Mouse (Mus musculus): Measurements from ENCODE around the gene Prps1l3. TPM values are rescaled to one million over a fixed set of nuclear protein-coding genes. Genes with fewer than 3 reads are reported as not detected.
"Not testable (repeated sequence)": the region's sequence is repeated elsewhere in the genome, so short reads cannot be mapped to it uniquely, and the experiment has no call there.

Prps1l3 gene
- polyA plus RNA-seq, 1 experiment from 2014 or later: 21.5 TPM

GRCm38 (mm10) chr12:57204276-57204851 is 25.8 kb upstream of the Prps1l3 start:
- 68% methylated on average over 4 of the region's 4 CpGs for WGBS

DNA sequence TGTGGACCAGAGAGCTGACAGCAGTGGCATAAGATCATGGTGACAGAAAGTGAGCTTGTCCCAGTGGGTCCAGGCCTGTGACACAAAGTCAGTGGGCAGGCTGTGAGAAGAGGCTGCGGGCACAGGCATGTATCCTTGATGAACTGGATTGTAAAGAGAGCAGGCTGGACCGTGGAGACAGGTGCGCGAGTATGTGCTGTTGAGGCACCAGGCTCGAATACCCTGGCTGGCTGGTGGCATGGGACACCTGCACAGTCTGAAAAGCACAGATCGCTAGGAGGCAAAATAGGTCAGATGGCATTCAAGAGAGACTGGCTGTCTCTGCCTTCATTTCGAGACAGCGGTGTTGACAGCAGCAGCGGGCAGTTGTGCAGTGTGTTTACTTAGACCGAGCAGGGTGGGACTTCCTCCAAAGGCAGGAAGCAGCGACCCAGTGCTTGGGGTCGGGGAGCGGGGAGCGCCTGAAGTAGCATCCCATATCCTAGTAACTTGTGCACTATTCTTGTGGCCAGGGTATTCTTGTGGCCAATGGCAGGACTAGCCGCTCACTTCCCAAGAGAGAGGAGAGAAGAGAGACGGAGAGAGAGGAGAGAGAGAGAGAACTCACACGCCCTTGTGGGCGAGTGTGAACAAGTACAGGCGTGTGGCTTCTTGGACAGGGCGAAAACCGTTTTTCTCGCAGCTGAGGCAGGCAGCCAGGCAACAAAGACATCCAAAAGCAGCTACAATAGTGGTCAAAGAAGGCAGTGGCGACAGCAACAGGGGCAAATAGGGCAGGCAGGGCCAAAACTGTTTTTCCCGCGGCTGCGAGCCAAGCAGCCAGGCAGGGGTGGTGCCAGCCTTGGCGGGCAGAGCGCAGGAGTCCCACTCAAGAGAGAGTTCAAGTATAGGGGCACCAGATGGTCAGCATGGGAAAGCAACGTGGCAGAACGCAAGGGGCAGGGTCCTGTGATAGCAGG is 18.6 kb upstream of the Prps1l3 start:
- Histone ChIP-seq H3K4me2 (replicated peaks; ENCODE audit: low read depth) (peak overlapping the region; percentile 78), H3K4me1 (replicated peaks; ENCODE audit: control insufficient read depth, insufficient read depth, low read length) (no peaks in the 10 kb centered on the region), H3K9ac (ENCODE audit: low read depth, low read length) (peak overlapping the region; percentile 48), H3K36me3 (ENCODE audit: control insufficient read depth, insufficient read depth) (no peaks in the 10 kb centered on the region), H3K4me3 (ENCODE audit: low read depth, low read length) (peak overlapping the region; percentile 46), H3K9me3 (ENCODE audit: control insufficient read depth) (no peaks in the 10 kb centered on the region), H3K27ac (ENCODE audit: low read depth, low read length) (no peak overlapping the region), H3K27me3 (replicated peaks; ENCODE audit: control insufficient read depth, insufficient read depth, low read length) (no peaks in the 10 kb centered on the region)
- WGBS: 6% methylated on average over 30 of the region's 30 CpGs
- no peak; the same call in 1 of the 2 replicates for ATAC-seq
- no peak for TF ChIP-seq CTCF (IDR thresholded peaks at IDR 0.05; ENCODE audit: low read depth)

More at GRCm38 (mm10) chr12:57204276-57204851, 25.8 kb upstream of the Prps1l3 start:
- Histone ChIP-seq H3K36me3 (ENCODE audit: control insufficient read depth, insufficient read depth) (no peaks in the 10 kb centered on the region), H3K4me1 (replicated peaks; ENCODE audit: control insufficient read depth, insufficient read depth, low read length) (no peaks in the 10 kb centered on the region), H3K4me2 (replicated peaks; ENCODE audit: low read depth) (no peak overlapping the region), H3K27ac (ENCODE audit: low read depth, low read length) (no peak overlapping the region), H3K9me3 (ENCODE audit: control insufficient read depth) (no peaks in the 10 kb centered on the region), H3K4me3 (ENCODE audit: low read depth, low read length) (no peak overlapping the region), H3K27me3 (replicated peaks; ENCODE audit: control insufficient read depth, insufficient read depth, low read length) (no peaks in the 10 kb centered on the region), H3K9ac (ENCODE audit: low read depth, low read length) (no peak overlapping the region)
- ATAC-seq: no peak
- no peak for TF ChIP-seq CTCF (IDR thresholded peaks at IDR 0.05; ENCODE audit: low read depth)

DNA sequence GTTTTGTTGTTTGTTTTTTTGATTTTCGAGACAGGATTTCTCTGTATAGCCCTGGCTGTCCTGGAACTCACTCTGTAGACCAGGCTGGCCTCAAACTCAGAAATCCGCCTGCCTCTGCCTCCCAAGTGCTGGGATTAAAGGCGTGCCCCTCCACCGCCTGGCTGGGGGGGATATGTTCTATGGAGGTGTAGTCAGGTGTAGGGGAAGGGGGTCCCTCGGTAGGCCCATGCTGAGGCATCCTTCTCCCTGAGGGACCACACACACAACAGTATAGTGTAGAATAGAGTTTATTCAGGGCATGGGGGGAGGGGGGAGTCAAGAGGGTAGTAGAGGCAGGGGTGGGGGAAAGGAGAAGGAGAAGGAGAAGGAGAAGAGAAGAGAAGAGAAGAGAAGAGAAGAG is 17.7 kb upstream of the Prps1l3 start:
- not testable (repeated sequence) for H3K27ac ChIP-seq (ENCODE audit: low read depth, low read length); H3K4me3 ChIP-seq (ENCODE audit: low read depth, low read length); H3K27me3 ChIP-seq (replicated peaks; ENCODE audit: control insufficient read depth, insufficient read depth, low read length); H3K9ac ChIP-seq (ENCODE audit: low read depth, low read length); H3K9me3 ChIP-seq (ENCODE audit: control insufficient read depth); H3K4me1 ChIP-seq (replicated peaks; ENCODE audit: control insufficient read depth, insufficient read depth, low read length); H3K4me2 ChIP-seq (replicated peaks; ENCODE audit: low read depth); H3K36me3 ChIP-seq (ENCODE audit: control insufficient read depth, insufficient read depth); ATAC-seq
- WGBS: 84% methylated on average over 5 of the region's 5 CpGs

- no peaks in the 10 kb centered on the region for H3K36me3 ChIP-seq (ENCODE audit: control insufficient read depth, insufficient read depth)
- no peak overlapping the region for H3K9ac ChIP-seq (ENCODE audit: low read depth, low read length)
- H3K9me3 ChIP-seq (ENCODE audit: control insufficient read depth): no peaks in the 10 kb centered on the region
- no peaks in the 10 kb centered on the region for H3K27me3 ChIP-seq (replicated peaks; ENCODE audit: control insufficient read depth, insufficient read depth, low read length)
- no peak overlapping the region for H3K27ac ChIP-seq (ENCODE audit: low read depth, low read length)
- H3K4me2 ChIP-seq (replicated peaks; ENCODE audit: low read depth): no peak overlapping the region
- H3K4me3 ChIP-seq (ENCODE audit: low read depth, low read length): no peak overlapping the region
- peaks cover 4% of the 10 kb centered on the region; the same call in 1 of the 2 replicates for H3K4me1 ChIP-seq (replicated peaks; ENCODE audit: control insufficient read depth, insufficient read depth, low read length)
- 85% methylated on average over 9 of the region's 9 CpGs for WGBS
- no peak for ATAC-seq
- no peak for TF ChIP-seq CTCF (IDR thresholded peaks at IDR 0.05; ENCODE audit: low read depth)
Measured at GRCm38 (mm10) chr12:57226411-57226810, 3.8 kb upstream of the Prps1l3 start.

- Histone ChIP-seq H3K4me3 (ENCODE audit: low read depth, low read length) (no peak overlapping the region), H3K27ac (ENCODE audit: low read depth, low read length) (no peak overlapping the region), H3K4me2 (replicated peaks; ENCODE audit: low read depth) (no peak overlapping the region), H3K9ac (ENCODE audit: low read depth, low read length) (no peak overlapping the region), H3K27me3 (replicated peaks; ENCODE audit: control insufficient read depth, insufficient read depth, low read length) (no peaks in the 10 kb centered on the region), H3K9me3 (ENCODE audit: control insufficient read depth) (no peaks in the 10 kb centered on the region), H3K36me3 (ENCODE audit: control insufficient read depth, insufficient read depth) (no peaks in the 10 kb centered on the region), H3K4me1 (replicated peaks; ENCODE audit: control insufficient read depth, insufficient read depth, low read length) (peaks cover 5% of the 10 kb centered on the region; the same call in 1 of the 2 replicates)
- WGBS: 84% methylated on average over 7 of the region's 8 CpGs
- TF ChIP-seq CTCF (IDR thresholded peaks at IDR 0.05; ENCODE audit: low read depth): no peak
- ATAC-seq: no peak
Measured at GRCm38 (mm10) chr12:57227776-57228175, 2.4 kb upstream of the Prps1l3 start.

DNA sequence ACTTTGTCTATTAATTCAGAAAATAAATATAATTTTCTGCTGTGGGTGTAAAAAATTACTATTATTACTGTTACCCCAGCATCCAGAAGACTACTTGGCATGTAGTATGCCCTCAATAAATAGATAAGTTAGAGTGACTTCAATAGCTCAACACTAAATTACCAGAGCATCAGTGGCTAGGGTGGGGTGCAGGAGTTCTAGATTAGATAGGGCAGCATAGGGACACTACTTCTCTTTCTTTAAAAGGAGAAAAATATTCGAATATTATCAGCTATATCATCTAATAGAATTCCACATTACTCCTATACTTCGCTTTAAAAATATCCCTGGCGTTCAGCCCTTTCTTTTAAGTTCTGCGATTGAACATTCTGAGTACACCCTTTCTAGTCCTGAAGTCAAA is 509 bp upstream of the Prps1l3 start:
- Histone ChIP-seq H3K9ac (ENCODE audit: low read depth, low read length) (no peak overlapping the region), H3K36me3 (ENCODE audit: control insufficient read depth, insufficient read depth) (no peaks in the 10 kb centered on the region), H3K9me3 (ENCODE audit: control insufficient read depth) (no peaks in the 10 kb centered on the region), H3K4me1 (replicated peaks; ENCODE audit: control insufficient read depth, insufficient read depth, low read length) (peaks cover 5% of the 10 kb centered on the region; the same call in 1 of the 2 replicates), H3K27me3 (replicated peaks; ENCODE audit: control insufficient read depth, insufficient read depth, low read length) (no peaks in the 10 kb centered on the region), H3K27ac (ENCODE audit: low read depth, low read length) (peak overlapping the region; percentile 92; the same call in 1 of the 2 replicates), H3K4me3 (ENCODE audit: low read depth, low read length) (peak overlapping the region; percentile 71), H3K4me2 (replicated peaks; ENCODE audit: low read depth) (peak overlapping the region; percentile 84)
- 21% methylated on average over 4 of the region's 4 CpGs for WGBS
- ATAC-seq: no peak
- no peak for TF ChIP-seq CTCF (IDR thresholded peaks at IDR 0.05; ENCODE audit: low read depth)

All from intestine, postnatal 0 days (tissue).